Mouse (Mus musculus): ENCODE measurements around the gene Eif6.

The Eif6 gene

DNA sequence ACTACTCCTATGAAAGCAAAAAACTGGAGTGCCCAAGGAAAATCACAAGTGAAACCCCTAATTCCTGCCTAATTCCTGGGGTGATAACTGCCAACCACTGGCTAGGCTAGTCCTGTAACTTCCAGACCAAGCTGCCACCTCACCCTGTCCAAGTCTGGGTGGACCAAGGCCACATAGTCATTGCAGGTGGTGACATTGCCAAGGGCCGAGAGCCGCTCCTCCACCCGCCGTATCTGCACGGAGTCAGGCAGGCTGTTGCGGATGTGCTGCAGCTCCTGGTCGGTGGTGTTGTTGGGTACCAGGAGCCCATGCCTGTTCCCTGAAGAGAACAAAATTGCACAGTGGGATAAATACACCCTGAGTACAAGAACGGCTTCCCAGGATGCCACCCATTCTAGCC lies 3.0 kb downstream of the Eif6 start:
- no peak for DNase-seq (ENCODE audit: low spot score)

DNA sequence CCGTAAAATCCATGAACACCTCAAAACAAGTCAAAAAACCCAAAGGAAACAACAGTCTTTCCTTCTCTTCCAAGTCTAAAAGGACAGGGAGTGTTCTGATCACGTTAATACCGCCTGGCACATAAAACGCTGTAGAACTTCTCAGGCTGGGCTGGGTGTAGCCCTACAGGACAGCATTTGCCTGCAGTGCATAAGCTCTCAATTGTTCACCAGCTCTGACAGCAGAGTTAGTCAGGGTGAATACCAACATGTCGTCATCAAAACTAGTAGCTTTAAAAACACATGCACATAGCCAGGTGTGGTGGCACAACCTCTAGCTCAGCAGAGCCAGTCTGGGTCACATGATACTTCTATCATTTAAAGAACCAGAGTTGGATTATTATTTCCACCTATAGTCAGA lies 5.9 kb downstream of the Eif6 start:
- no peak for DNase-seq (ENCODE audit: low spot score)

DNA sequence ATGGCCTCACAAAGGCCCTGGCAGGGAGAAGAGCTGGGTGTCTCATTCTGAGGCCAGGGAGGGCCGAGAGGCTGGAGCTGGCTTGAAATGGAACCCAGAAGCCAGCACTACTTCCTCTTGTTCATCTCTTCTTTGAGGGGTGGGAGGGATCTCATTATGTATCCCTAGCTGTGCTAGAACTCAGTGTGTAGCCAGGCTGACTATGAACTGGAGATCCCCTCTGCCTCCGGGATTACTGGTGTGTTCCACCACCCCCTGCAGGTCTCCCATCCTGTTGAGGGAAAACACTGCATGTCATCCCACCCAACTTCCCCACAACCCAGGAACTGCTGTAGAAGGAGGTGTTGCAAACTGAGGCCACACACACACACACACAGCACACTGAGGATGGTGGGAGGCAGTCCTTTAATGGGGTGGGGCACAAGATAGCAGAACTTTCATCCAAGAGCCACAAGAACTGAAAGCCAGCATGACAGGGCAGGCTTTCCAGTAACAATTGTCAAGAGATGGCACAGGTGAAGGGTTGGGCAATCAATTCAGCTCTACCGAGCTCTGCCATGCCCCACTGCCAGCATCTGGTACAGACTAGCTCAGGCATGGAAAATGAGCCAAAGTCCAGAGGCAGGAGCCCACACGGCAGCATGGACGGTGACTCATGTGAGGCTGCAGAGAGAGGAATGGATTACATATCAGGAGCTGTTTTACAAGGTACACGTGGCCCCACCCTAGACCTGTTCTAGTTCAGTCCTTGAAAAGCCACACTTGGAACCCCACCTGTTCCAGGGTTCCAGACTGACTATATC lies 7.1 kb downstream of the Eif6 start:
- no peak for DNase-seq (ENCODE audit: low spot score)

DNA sequence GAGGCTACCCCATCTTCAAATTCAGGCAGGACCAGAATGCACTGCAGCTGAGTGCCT lies 7.5 kb downstream of the Eif6 start, which contains the start of gene BC029722:
TSS of gene BC029722 (minus strand) at position 35 of the 57 bp plus-strand sequence.
- no peak for DNase-seq (ENCODE audit: low spot score)

GRCm38 (mm10) chr2:155818596-155819391 lies 7.9 kb downstream of the Eif6 start:
- DNase-seq (ENCODE audit: low spot score): peak; percentile 78

DNA sequence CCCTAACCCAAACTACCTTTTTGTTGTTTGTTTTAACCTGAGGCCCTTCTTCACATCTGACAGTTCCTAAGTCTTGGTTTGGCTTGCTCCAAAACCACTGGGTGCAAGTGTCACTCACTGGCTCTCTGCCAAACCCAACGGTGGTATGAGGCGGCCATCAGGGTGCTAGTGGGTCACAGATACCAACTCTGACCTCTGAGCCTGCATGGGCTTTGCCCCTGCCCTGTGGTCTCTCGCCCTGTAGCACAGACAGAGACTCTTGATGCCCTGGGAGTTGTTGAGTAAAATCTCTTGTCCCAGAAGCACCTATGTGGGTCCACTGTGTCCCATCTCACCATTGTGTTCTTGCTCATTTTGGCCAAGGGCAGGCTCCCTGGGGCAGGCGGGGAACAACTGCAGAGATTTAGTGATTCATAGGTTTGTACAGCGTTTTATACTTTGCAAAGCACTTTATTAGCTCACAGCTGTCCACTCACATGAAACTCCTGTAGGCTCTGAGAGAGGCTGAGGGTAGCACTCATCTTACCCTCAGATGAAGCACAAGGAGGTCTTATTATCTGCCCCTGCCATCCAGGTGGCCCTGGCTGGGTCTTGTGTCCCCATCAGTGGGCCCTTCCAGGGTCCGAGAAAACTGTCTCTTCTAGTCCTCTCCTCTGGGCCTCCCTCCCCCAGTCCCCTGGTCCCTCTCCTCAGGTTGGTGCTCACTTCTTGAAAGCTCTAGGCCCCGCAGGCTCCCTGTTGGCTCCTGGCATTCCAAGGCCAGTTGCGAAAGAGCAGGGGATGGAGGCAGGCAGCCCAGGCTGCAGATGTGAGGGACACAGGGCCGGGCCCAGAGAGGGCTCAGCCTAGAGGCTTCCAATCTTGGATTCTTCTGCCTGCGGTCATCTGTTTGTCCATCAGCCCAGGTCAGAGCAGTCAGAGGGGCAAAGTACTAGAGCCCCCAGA lies 9.2 kb downstream of the Eif6 start:
- DNase-seq (ENCODE audit: low spot score): no peak

- DNase-seq (ENCODE audit: low spot score): no peak
Measured at GRCm38 (mm10) chr2:155816179-155816578, 10.5 kb downstream of the Eif6 start.

GRCm38 (mm10) chr2:155814829-155815228 lies 11.9 kb downstream of the Eif6 start:
- no peak for DNase-seq (ENCODE audit: low spot score)

- no peak for DNase-seq (ENCODE audit: low spot score)
Measured at GRCm38 (mm10) chr2:155812637-155813036, 14.1 kb downstream of the Eif6 start.

DNA sequence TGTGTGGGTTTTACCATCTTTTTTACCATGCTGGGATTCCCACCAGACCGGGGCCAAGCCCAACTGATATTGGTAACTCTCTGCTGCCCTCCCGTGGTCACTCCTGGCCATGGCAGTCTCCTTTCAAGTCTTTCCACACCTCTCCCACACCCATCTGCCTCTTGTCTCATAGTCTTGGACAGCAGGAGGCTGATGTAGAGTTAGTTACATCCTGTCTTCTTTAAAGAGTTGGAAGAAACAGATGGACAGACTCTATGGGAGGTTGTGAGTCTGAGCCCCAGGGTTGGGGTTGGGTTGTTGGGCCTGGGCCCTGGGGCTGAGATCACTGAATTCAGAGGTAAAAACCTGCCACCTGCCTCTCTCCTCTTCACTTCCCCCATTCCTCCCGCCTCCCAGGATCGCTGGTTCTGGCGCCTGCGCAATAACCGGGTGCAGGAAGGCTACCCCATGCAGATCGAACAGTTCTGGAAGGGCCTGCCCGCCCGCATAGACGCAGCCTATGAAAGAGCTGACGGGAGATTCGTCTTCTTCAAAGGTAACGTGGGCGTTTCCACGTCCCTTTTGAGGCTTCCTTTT lies 14.8 kb downstream of the Eif6 start:
- DNase-seq (ENCODE audit: low spot score): peak; percentile 69

GRCm38 (mm10) chr2:155809620-155810019 lies 17.1 kb downstream of the Eif6 start:
- DNase-seq (ENCODE audit: low spot score): no peak

DNA sequence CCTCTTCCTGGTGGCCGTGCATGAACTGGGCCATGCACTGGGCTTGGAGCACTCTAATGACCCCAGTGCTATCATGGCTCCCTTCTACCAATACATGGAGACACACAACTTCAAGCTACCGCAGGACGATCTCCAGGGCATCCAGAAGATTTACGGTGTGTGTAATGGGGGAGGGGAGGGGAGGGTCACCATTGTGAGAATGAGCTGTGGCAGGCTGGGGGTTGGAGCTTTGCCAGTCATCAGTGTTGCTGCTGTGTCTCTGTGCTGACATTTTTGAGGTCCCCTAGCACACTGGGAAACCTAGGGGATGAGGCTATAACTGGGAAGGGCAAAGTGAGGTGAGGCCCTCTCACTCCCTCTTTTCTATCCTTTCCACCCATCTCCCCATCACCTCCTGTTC lies 19.3 kb downstream of the Eif6 start:
- no peak for DNase-seq (ENCODE audit: low spot score)

DNA sequence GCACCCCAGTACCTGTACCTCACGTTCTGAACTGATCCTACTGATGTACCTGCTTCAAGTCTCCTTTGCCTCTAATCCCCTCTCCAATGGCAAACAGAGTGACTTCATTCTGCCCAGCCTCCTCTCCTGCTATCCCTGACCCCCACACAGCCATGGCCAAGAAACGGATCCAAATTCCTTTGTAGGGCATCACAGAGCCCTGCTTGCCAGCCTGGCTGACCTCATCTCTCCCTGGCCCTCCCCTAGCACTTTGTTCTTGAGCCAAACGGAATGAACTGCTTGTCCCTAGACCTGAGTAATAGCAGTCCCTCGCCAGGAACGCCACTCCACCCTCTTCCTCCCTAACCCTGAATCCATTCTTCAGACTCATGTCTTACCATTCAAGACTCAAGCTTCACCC lies 20.2 kb downstream of the Eif6 start:
- DNase-seq (ENCODE audit: low spot score): no peak

- no peak for DNase-seq (ENCODE audit: low spot score)
Measured at GRCm38 (mm10) chr2:155805925-155806255, 20.8 kb downstream of the Eif6 start.

DNA sequence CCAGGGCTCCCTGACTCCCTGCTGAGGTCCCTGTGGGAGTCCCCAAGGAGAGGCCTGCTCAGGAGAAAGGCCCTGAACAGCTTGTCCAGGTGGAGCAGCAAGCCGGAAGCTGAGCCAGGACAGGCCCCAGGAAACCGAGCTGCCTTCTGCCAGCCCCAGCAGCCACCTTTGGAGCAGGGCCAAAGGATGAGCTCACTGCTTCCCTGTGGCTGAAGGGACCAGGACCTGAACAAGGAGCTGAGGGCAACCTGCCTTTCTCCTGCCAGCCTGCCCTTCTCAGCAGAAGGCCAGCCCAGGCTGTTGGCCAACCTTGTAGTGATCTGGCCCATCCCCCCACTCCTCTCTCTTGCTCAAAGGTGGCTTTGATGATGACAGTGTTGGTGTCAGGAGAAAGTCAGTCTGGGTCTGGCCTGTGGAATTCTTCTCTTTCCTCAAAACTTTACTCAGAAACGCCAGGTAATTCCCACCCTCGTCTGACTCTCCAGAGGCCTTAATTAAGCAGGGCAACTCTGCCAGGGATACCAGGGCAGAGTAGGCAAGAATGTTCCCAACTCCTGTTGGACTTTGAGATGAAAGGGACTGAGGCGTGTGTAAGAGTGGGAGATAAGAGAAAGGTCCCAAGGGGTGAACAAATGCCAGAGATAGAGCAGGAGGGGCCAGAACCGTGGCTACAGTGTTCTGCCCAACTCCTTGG lies 21.3 kb downstream of the Eif6 start:
- no peak for DNase-seq (ENCODE audit: low spot score)

GRCm38 (mm10) chr2:155804053-155804452 lies 22.7 kb downstream of the Eif6 start:
- DNase-seq (ENCODE audit: low spot score): no peak

- DNase-seq (ENCODE audit: low spot score): peak; percentile 23
Measured at GRCm38 (mm10) chr2:155802761-155803160, 24.0 kb downstream of the Eif6 start.

DNA sequence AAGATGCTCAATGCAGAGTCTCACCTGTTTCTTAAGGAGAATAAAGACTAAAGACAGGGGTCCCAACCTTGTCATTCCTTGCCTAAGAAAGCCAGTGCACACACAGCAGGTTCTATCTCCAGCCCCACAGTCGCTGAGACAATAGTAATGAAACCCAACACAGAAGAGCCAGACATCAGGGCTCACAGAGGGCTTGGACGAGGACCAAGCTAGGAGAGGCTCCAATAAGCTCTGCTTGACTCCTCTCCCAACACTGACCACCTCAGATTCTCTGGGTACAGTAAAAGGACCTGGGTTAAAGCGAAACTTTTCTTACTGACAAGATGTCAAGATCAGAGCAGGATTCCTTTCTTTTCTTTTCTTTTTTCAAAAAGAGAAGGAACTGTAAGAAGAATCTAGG lies 28.1 kb downstream of the Eif6 start:
- DNase-seq (ENCODE audit: low spot score): no peak

DNA sequence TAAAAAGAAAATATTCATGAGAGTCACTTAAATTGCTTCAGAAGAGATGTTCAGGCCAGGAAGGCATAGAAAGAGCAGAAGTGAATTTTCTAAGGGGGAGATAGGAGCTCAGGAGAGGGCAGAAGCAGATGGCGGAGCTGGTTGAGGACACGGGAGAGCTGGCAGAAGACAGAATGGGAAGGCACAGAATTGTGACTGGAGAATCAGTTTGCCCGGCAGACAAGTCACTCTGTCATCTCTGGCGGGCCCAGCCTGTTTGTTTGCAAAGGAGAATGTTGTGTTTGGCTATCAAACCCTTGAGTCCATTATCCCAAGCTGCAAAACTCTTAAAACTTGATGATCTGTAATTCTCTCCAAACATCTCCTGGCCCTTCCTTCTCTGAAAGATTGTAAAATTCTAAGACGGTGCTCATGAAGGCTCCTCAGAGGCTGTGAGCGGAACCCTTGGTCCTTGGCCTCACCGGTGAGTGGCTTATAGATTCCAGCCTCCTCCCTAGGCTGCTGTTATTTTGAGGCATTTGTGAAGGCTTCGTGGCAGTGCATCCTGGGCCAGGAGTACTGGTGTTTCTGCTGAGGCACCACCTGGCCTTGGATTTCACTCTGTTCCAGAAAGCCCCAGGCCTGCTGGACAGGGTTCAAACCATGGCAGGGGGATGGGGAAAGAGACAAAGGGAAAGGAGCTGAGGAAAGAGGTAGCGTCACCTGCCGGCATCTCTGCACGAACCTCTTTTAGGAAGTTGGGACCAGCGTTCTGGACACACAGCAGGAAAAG lies 31.9 kb downstream of the Eif6 start:
- DNase-seq (ENCODE audit: low spot score): no peak

DNA sequence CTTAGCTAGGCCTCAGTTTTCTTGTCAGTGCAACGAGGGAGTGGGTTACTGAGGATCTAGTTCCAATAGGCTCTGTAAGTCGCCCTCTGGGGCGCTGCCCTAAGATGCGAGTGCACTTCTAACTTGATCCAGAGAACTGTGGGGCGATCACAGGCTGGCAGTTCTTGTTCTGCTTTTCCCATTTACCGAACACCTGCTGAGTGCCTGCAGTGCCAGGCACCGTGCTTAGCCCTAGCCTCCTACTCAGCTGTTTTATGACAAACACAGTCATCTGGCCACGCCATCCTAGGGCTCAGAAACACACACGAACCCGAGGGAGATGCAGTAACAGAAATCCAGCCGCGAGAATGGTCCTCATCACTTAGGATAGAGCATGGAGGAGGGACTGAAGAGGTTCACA lies 33.8 kb downstream of the Eif6 start:
- no peak for DNase-seq (ENCODE audit: low spot score)

Data from spleen, adult 12 weeks (tissue).